Mouse (Mus musculus): Measurements from ENCODE around the gene Spns1. TPM values are rescaled to one million over a fixed set of nuclear protein-coding genes. Genes with fewer than 3 reads are reported as not detected.
A peak's percentile ranks its signal among the peaks of the same experiment; 100 is the strongest.
"Not testable (repeated sequence)": the region's sequence is repeated elsewhere in the genome, so short reads cannot be mapped to it uniquely, and the experiment has no call there.

Spns1 gene
- total RNA-seq (2021) = 10 to 100 TPM; 86.5 to 91.0 TPM
- long read RNA-seq, experiment 1, transcript Spns1-201 (12 exons, 2,219 nt) = major isoform, 66 of 104 reads
- long read RNA-seq, experiment 1, partial matches to known transcripts = 4 of 104 reads
- long read RNA-seq, experiment 1, other reads (novel, unspliced or antisense) = 34 of 104 reads
- long read RNA-seq, experiment 2, transcript Spns1-201 (12 exons, 2,219 nt) = major isoform, 86 of 156 reads
- long read RNA-seq, experiment 2, partial matches to known transcripts = 8 of 156 reads
- long read RNA-seq, experiment 2, other reads (novel, unspliced or antisense) = 61 of 156 reads

GRCm38 (mm10) chr7:126377278-126378158 is at the start of gene Spns1:
TSS of gene Spns1 (minus strand) at chr7:126377450.
- DNase-seq (ENCODE audit: low spot score in 2 of 2) = peak; percentile 98
- Histone ChIP-seq H3K4me3 (peak within 1 kb of the TSS; percentile 77), H3K27ac (peak within 1 kb of the TSS; percentile 85)
- peak; percentile 77 for TF ChIP-seq CTCF (conservative IDR thresholded peaks at IDR 0.05)

- TF ChIP-seq CTCF (conservative IDR thresholded peaks at IDR 0.05) = no peak
These were observed 46.9 kb upstream of the Spns1 start for GRCm38 (mm10) chr7:126424161-126424560.

GRCm38 (mm10) chr7:126421756-126422155 is 44.5 kb upstream of the Spns1 start:
- Histone ChIP-seq H3K27ac (no peak overlapping the region), H3K4me3 (no peak overlapping the region)
- DNase-seq (ENCODE audit: low spot score in 2 of 2) = no peak
- no peak for TF ChIP-seq CTCF (conservative IDR thresholded peaks at IDR 0.05)

More at GRCm38 (mm10) chr7:126424161-126424560, 46.9 kb upstream of the Spns1 start:
- no peak overlapping the region for H3K4me3 ChIP-seq
- no peak for DNase-seq (ENCODE audit: low spot score in 2 of 2)
- no peak overlapping the region for H3K27ac ChIP-seq

DNA sequence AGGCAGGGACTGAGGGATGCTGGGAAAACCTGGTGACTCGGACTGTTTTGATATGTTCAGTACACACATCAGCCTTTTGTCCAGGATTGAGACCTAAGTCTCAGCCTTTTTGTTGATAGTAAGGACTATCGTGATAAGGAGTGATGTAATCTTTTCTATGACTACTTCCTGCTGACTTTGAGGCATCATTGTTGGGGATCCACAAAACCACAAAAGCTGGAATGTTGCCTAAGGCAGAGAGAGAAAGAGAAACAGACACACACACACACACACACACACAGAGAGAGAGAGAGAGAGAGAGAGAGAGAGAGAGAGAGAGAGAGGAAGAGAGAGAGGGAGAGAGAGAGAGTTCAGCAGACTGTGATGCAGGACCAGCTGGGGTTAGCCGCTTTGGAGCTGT is 41.2 kb upstream of the Spns1 start:
- DNase-seq (ENCODE audit: low spot score in 2 of 2) = no peak
- no peak overlapping the region for H3K27ac ChIP-seq
- no peak for TF ChIP-seq CTCF (conservative IDR thresholded peaks at IDR 0.05)
- H3K4me3 ChIP-seq = no peak overlapping the region

GRCm38 (mm10) chr7:126417606-126418005 is 40.4 kb upstream of the Spns1 start:
- no peak for TF ChIP-seq CTCF (conservative IDR thresholded peaks at IDR 0.05)
- H3K27ac ChIP-seq = no peak overlapping the region
- no peak for DNase-seq (ENCODE audit: low spot score in 2 of 2)
- no peak overlapping the region for H3K4me3 ChIP-seq

GRCm38 (mm10) chr7:126417045-126417444 is 39.8 kb upstream of the Spns1 start:
- no peak for DNase-seq (ENCODE audit: low spot score in 2 of 2)
- no peak for TF ChIP-seq CTCF (conservative IDR thresholded peaks at IDR 0.05)
- Histone ChIP-seq H3K27ac (no peak overlapping the region), H3K4me3 (no peak overlapping the region)

- TF ChIP-seq CTCF (conservative IDR thresholded peaks at IDR 0.05) = no peak
- Histone ChIP-seq H3K4me3 (no peak overlapping the region), H3K27ac (no peak overlapping the region)
- DNase-seq (ENCODE audit: low spot score in 2 of 2) = no peak
These were observed 39.4 kb upstream of the Spns1 start for GRCm38 (mm10) chr7:126416615-126417014.

DNA sequence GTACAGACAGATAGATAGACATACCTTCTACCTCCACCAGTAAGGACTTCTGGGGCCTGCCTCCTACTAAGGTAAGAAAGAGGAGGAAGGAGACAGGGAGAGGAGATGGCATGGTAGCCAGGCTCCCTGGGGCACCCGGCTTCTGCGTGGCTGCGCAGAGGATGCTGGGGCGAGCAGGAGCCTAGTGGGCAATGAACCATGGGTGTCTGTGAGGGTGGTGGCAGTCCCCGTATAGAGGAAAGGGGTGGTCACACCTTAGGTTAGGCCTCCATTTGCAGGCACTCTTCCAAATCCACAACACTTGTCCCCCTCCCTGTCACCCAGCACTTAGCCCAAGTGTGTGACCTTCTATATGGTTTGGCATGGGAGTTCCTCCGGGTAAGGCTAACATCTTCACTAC is 37.5 kb upstream of the Spns1 start, which contains the start of gene Cd19:
TSS of gene Cd19 (minus strand) at position 165 of the 400 bp plus-strand sequence.
- TF ChIP-seq CTCF (conservative IDR thresholded peaks at IDR 0.05) = no peak
- DNase-seq (ENCODE audit: low spot score in 2 of 2) = no peak
- Histone ChIP-seq H3K27ac (no peak within 1 kb of the TSS), H3K4me3 (no peak within 1 kb of the TSS)

- H3K4me3 ChIP-seq = no peak overlapping the region
- H3K27ac ChIP-seq = no peak overlapping the region
- TF ChIP-seq CTCF (conservative IDR thresholded peaks at IDR 0.05) = no peak
- DNase-seq (ENCODE audit: low spot score in 2 of 2) = no peak
These were observed 33.8 kb upstream of the Spns1 start for GRCm38 (mm10) chr7:126411061-126411460.

- no peak for TF ChIP-seq CTCF (conservative IDR thresholded peaks at IDR 0.05)
- no peak for DNase-seq (ENCODE audit: low spot score in 2 of 2)
- no peak overlapping the region for H3K27ac ChIP-seq
- H3K4me3 ChIP-seq = no peak overlapping the region
These were observed 31.4 kb upstream of the Spns1 start for GRCm38 (mm10) chr7:126408686-126409085.

DNA sequence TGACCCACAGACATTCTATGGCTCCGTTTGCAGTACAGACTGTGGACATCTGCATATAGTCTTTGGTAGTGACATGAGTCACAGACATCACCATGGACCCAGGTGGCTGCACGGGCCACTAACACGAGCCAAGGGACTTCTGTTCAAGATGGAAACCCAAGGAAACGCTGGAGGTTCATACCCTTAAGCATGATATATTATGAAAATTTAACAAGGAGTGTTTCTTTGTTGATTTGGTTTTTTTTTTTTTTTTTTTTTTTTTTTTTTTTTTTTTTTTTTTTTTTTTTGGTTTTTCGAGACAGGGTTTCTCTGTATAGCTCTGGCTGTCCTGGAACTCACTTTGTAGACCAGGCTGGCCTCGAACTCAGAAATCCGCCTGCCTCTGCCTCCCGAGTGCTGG is 25.3 kb upstream of the Spns1 start:
- H3K4me3 ChIP-seq; H3K27ac ChIP-seq; DNase-seq (ENCODE audit: low spot score in 2 of 2): not testable (repeated sequence)

- peak; percentile 78 to 82 for DNase-seq (ENCODE audit: low spot score in 2 of 2)
- H3K27ac ChIP-seq = no peak overlapping the region
- no peak overlapping the region for H3K4me3 ChIP-seq
- TF ChIP-seq CTCF (conservative IDR thresholded peaks at IDR 0.05) = peak; percentile 96
These were observed 22.3 kb upstream of the Spns1 start for GRCm38 (mm10) chr7:126399548-126399947.

DNA sequence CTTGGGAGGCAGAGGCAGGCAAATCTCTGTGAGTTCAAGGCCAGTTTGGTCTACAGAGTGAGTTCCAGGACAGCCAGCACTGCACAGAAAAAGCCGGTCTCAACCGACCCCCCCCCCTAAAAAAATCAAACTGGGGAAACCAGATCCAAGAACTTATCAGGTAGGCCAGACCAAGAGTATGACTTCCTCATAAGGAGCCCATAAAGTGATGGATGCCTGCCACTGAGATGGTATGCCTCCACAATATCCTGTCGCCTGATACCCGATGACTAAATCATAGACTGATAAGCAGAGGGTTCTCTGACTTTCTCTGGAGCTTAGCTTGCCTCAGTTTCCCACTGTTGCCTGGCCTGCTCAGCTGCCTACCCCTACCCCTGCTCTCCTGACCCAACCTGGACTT is 20.6 kb upstream of the Spns1 start:
- no peak for DNase-seq (ENCODE audit: low spot score in 2 of 2)
- Histone ChIP-seq H3K4me3 (no peak overlapping the region), H3K27ac (no peak overlapping the region)
- no peak for TF ChIP-seq CTCF (conservative IDR thresholded peaks at IDR 0.05)

Data from layer of hippocampus, adult 2 months (tissue).